Mouse (Mus musculus): ENCODE measurements around the gene Scn4b.
A peak's percentile ranks its signal among the peaks of the same experiment; 100 is the strongest.

The Scn4b gene

GRCm38 (mm10) chr9:45126941-45127340 lies 11.3 kb upstream of the Scn4b start:
- DNase-seq (ENCODE audit: low read depth, low spot score), result peak; percentile 56

GRCm38 (mm10) chr9:45130119-45130518 lies 8.1 kb upstream of the Scn4b start:
- DNase-seq (ENCODE audit: low read depth, low spot score), result no peak

- DNase-seq (ENCODE audit: low read depth, low spot score), result peak; percentile 88
These were observed 4.5 kb upstream of the Scn4b start for GRCm38 (mm10) chr9:45133484-45134310.

- DNase-seq (ENCODE audit: low read depth, low spot score), result no peak
These were observed 1.6 kb upstream of the Scn4b start for GRCm38 (mm10) chr9:45136442-45137169.

- DNase-seq (ENCODE audit: low read depth, low spot score), result no peak
These were observed 887 bp downstream of the Scn4b start for GRCm38 (mm10) chr9:45139082-45139481.

GRCm38 (mm10) chr9:45140945-45141344 lies 2.8 kb downstream of the Scn4b start:
- DNase-seq (ENCODE audit: low read depth, low spot score), result no peak

- DNase-seq (ENCODE audit: low read depth, low spot score), result no peak
These were observed 4.5 kb downstream of the Scn4b start for GRCm38 (mm10) chr9:45142686-45143085.

- DNase-seq (ENCODE audit: low read depth, low spot score), result no peak
These were observed 7.5 kb downstream of the Scn4b start for GRCm38 (mm10) chr9:45145533-45146266.

- DNase-seq (ENCODE audit: low read depth, low spot score), result peak; percentile 85
These were observed 8.0 kb downstream of the Scn4b start for GRCm38 (mm10) chr9:45146267-45146597.

- DNase-seq (ENCODE audit: low read depth, low spot score), result no peak
These were observed 12.7 kb downstream of the Scn4b start for GRCm38 (mm10) chr9:45150933-45151332.

GRCm38 (mm10) chr9:45153361-45153760 lies 15.2 kb downstream of the Scn4b start:
- DNase-seq (ENCODE audit: low read depth, low spot score), result peak; percentile 18

GRCm38 (mm10) chr9:45167903-45168302 lies 29.7 kb downstream of the Scn4b start:
- no peak for DNase-seq (ENCODE audit: low read depth, low spot score)

GRCm38 (mm10) chr9:45170150-45170549 lies 32.0 kb downstream of the Scn4b start:
- DNase-seq (ENCODE audit: low read depth, low spot score), result no peak

GRCm38 (mm10) chr9:45171073-45171610 lies 32.9 kb downstream of the Scn4b start:
- no peak for DNase-seq (ENCODE audit: low read depth, low spot score)

- no peak for DNase-seq (ENCODE audit: low read depth, low spot score)
These were observed 35.3 kb downstream of the Scn4b start for GRCm38 (mm10) chr9:45173475-45173874.

GRCm38 (mm10) chr9:45179282-45179681 lies 41.1 kb downstream of the Scn4b start:
- DNase-seq (ENCODE audit: low read depth, low spot score), result no peak

- DNase-seq (ENCODE audit: low read depth, low spot score), result no peak
These were observed 43.6 kb downstream of the Scn4b start, which contains the start of gene BC049352 for GRCm38 (mm10) chr9:45181770-45182169. Gene BC049352 (plus strand): TSS chr9:45182007.

- no peak for DNase-seq (ENCODE audit: low read depth, low spot score)
These were observed 44.3 kb downstream of the Scn4b start for GRCm38 (mm10) chr9:45182521-45182920.

GRCm38 (mm10) chr9:45183266-45183665 lies 45.1 kb downstream of the Scn4b start:
- DNase-seq (ENCODE audit: low read depth, low spot score), result no peak

GRCm38 (mm10) chr9:45185250-45185649 lies 47.1 kb downstream of the Scn4b start:
- DNase-seq (ENCODE audit: low read depth, low spot score), result no peak

- no peak for DNase-seq (ENCODE audit: low read depth, low spot score)
These were observed 50.7 kb downstream of the Scn4b start for GRCm38 (mm10) chr9:45188570-45189563.
